Mouse (Mus musculus) right cerebral cortex, postnatal 4 days (tissue): ENCODE measurements at regions not wholly inside any gene's neighbourhood (a gene's known extent, or its start where the extent isn't known, plus 50 kb on each side); places are given as distances from the start of the nearest gene placed in this dataset.

Source experiments
- DNase-seq: peaks from one replicate; pipeline ENCODE4 v3.0.0-alpha.2; 2022

- no peak for DNase-seq
Observed at GRCm38 (mm10) chr3:34458766-34459165, 191.4 kb upstream of the Sox2 start.

- no peak for DNase-seq
Observed at GRCm38 (mm10) chr3:34457821-34458220, 192.4 kb upstream of the Sox2 start.

GRCm38 (mm10) chr3:34456488-34457433 is 193.4 kb upstream of the Sox2 start:
- peak; percentile 53 for DNase-seq

GRCm38 (mm10) chr3:34454026-34454624 is 196.1 kb upstream of the Sox2 start:
- DNase-seq, result no peak

- no peak for DNase-seq
Observed at GRCm38 (mm10) chr3:34445354-34445753, 204.9 kb upstream of the Sox2 start.

- DNase-seq, result no peak
Observed at GRCm38 (mm10) chr3:34444802-34445201, 205.4 kb upstream of the Sox2 start.

GRCm38 (mm10) chr3:34443731-34444628 is 206.2 kb upstream of the Sox2 start:
- peak; percentile 71 for DNase-seq

- DNase-seq, result no peak
Observed at GRCm38 (mm10) chr3:34443307-34443706, 206.9 kb upstream of the Sox2 start.

- no peak for DNase-seq
Observed at GRCm38 (mm10) chr3:34441792-34442191, 208.4 kb upstream of the Sox2 start.

- DNase-seq, result no peak
Observed at GRCm38 (mm10) chr3:34441266-34441665, 208.9 kb upstream of the Sox2 start.

GRCm38 (mm10) chr3:34434901-34435300 is 215.3 kb upstream of the Sox2 start:
- DNase-seq, result no peak

- DNase-seq, result no peak
Observed at GRCm38 (mm10) chr3:34427967-34428366, 222.2 kb upstream of the Sox2 start.

GRCm38 (mm10) chr3:34427495-34427894 is 222.7 kb upstream of the Sox2 start:
- no peak for DNase-seq

- no peak for DNase-seq
Observed at GRCm38 (mm10) chr3:34426955-34427354, 223.2 kb upstream of the Sox2 start.

GRCm38 (mm10) chr3:34411915-34412306 is 238.3 kb upstream of the Sox2 start:
- DNase-seq, result no peak

- DNase-seq, result peak; percentile 30
Observed at GRCm38 (mm10) chr3:34411142-34411914, 238.9 kb upstream of the Sox2 start.

- DNase-seq, result no peak
Observed at GRCm38 (mm10) chr3:34403586-34403985, 246.6 kb upstream of the Sox2 start.

GRCm38 (mm10) chr3:34391275-34391674 is 258.9 kb upstream of the Sox2 start:
- no peak for DNase-seq

- no peak for DNase-seq
Observed at GRCm38 (mm10) chr3:34384965-34385505, 265.2 kb upstream of the Sox2 start.

GRCm38 (mm10) chr3:34377913-34378312 is 272.3 kb upstream of the Sox2 start:
- no peak for DNase-seq

- DNase-seq, result peak; percentile 9
Observed at GRCm38 (mm10) chr3:34377329-34377728, 272.9 kb upstream of the Sox2 start.

- DNase-seq, result no peak
Observed at GRCm38 (mm10) chr3:34371418-34371817, 278.8 kb upstream of the Sox2 start.
